Mouse (Mus musculus) left cerebral cortex, adult 9 months (tissue): ENCODE results near the gene Col9a2.

Experiments
- DNase-seq, 2 experiments: peaks; one replicate each; pipeline ENCODE4 v3.0.0; 2022; ENCODE audit warnings: low spot score in 2 of 2

Col9a2 gene

GRCm38 (mm10) chr4:121039331-121040115, at the start of gene Col9a2:
Gene Col9a2, plus strand, starts transcription at chr4:121039385.
- DNase-seq: no peak

- DNase-seq: no peak
Observed at GRCm38 (mm10) chr4:120992284-120992683, 46.9 kb upstream of the Col9a2 start.

- no peak for DNase-seq
Observed at GRCm38 (mm10) chr4:120993025-120993424, 46.2 kb upstream of the Col9a2 start.

GRCm38 (mm10) chr4:120995911-120996310, 43.3 kb upstream of the Col9a2 start:
- DNase-seq: no peak

GRCm38 (mm10) chr4:121001042-121001441, 38.1 kb upstream of the Col9a2 start:
- no peak for DNase-seq

- no peak for DNase-seq
Observed at GRCm38 (mm10) chr4:121001659-121002058, 37.5 kb upstream of the Col9a2 start.

- DNase-seq: no peak
Observed at GRCm38 (mm10) chr4:121002400-121003171, 36.6 kb upstream of the Col9a2 start.

GRCm38 (mm10) chr4:121003611-121004091, 35.5 kb upstream of the Col9a2 start:
- no peak for DNase-seq

GRCm38 (mm10) chr4:121004679-121005078, 34.5 kb upstream of the Col9a2 start:
- DNase-seq: no peak

- DNase-seq: no peak
Observed at GRCm38 (mm10) chr4:121007006-121007405, 32.2 kb upstream of the Col9a2 start.

- no peak for DNase-seq
Observed at GRCm38 (mm10) chr4:121008071-121008745, 31.0 kb upstream of the Col9a2 start.

- peak in 1 of 2 experiments; percentile 36 for DNase-seq
Observed at GRCm38 (mm10) chr4:121009151-121009550, 30.0 kb upstream of the Col9a2 start.

GRCm38 (mm10) chr4:121010770-121011549, 28.2 kb upstream of the Col9a2 start:
- no peak for DNase-seq

- DNase-seq: no peak
Observed at GRCm38 (mm10) chr4:121014594-121015267, 24.5 kb upstream of the Col9a2 start.

- DNase-seq: no peak
Observed at GRCm38 (mm10) chr4:121015268-121015659, 23.9 kb upstream of the Col9a2 start.

GRCm38 (mm10) chr4:121016021-121016898, 22.9 kb upstream of the Col9a2 start:
- DNase-seq: peak in 1 of 2 experiments; percentile 39

GRCm38 (mm10) chr4:121016928-121017657, 22.1 kb upstream of the Col9a2 start, which contains the start of gene Smap2:
Gene Smap2, minus strand, starts transcription at chr4:121017247.
- peak; percentile 93 to 98 for DNase-seq

- no peak for DNase-seq
Observed at GRCm38 (mm10) chr4:121018250-121018649, 20.9 kb upstream of the Col9a2 start.
